Mouse (Mus musculus) heart, embryonic 16.5 days (tissue): ENCODE measurements around the gene Npas2. TPM values are rescaled to one million over a fixed set of nuclear protein-coding genes. Genes with fewer than 3 reads are reported as not detected.

Source experiments
- ATAC-seq: fragments of 200-750 bp; cut with Nextera tagmentation; replicated peaks from 2 replicates; pipeline ENCODE4 v1.8.0; 2017; ENCODE audit warnings: moderate number of reproducible peaks; ENCODE audit not compliant: insufficient read depth, low FRiP score; ENCODE audit errors: extremely low read depth
- H3K27ac ChIP-seq: fragments of 300-500 bp; sonication (generic); 2 replicates; pipeline ENCODE4 v1.5.1; 2014; ENCODE audit warnings: mild to moderate bottlenecking, low read length, control low read depth, moderate library complexity
- H3K27me3 ChIP-seq: fragments of 300-500 bp; sonication (generic); 2 replicates; pipeline ENCODE4 v1.6.1; 2014; ENCODE audit warnings: low read length, mixed read lengths; ENCODE audit not compliant: control insufficient read depth, insufficient read depth
- H3K36me3 ChIP-seq: fragments of 300-500 bp; sonication (generic); 2 replicates; pipeline ENCODE4 v1.6.1; 2014; ENCODE audit not compliant: control insufficient read depth, insufficient read depth
- H3K4me1 ChIP-seq: fragments of 300-500 bp; sonication (generic); 2 replicates; pipeline ENCODE4 v1.6.1; 2014; ENCODE audit warnings: low read length, mixed read lengths; ENCODE audit not compliant: control insufficient read depth, insufficient read depth
- H3K4me2 ChIP-seq: fragments of 300-500 bp; sonication (generic); 2 replicates; pipeline ENCODE4 v1.6.1; 2014; ENCODE audit warnings: low read depth, mild to moderate bottlenecking, control low read depth, low read length
- H3K4me3 ChIP-seq: fragments of 300-500 bp; sonication (generic); 2 replicates; pipeline ENCODE4 v1.5.1; 2014; ENCODE audit warnings: mild to moderate bottlenecking, control low read depth, low read length
- H3K9ac ChIP-seq: fragments of 300-500 bp; sonication (generic); 2 replicates; pipeline ENCODE4 v1.6.1; 2014; ENCODE audit warnings: low read length, control low read depth
- H3K9me3 ChIP-seq: fragments of 300-500 bp; sonication (generic); replicated peaks from 2 replicates; pipeline ENCODE4 v1.6.1; 2016; ENCODE audit warnings: low read length; ENCODE audit not compliant: control insufficient read depth
- WGBS: fragments of 180-500 bp; shearing (Covaris S2); extraction: QIAGEN DNeasy Blood & Tissue Kit; methylation state at CpG from one replicate; pipeline ENCODE4 v1.1.7; 2014; 5-methylcytosine and 5-hydroxymethylcytosine counted together
- polyA plus RNA-seq: library from polyadenylated mRNA; unstranded; fragments of >200 nt; fragmentation: Nextera tagmentation; extraction: Ambion mirVana; gene quantifications from 2 replicates; pipeline ENCODE4 v1.2.1, GENCODE M21; 2015

Npas2 gene
- polyA plus RNA-seq, 1 experiment from 2014 or later, result 3.1 TPM

- no peak overlapping the region for H3K4me2 ChIP-seq
- 0 out of 2 replicates have a peak, but pooled peaks cover 7% of the 10 kb centered on the region for H3K4me1 ChIP-seq
- ATAC-seq, result no peak
- no peaks in the 10 kb centered on the region for H3K36me3 ChIP-seq
- H3K9ac ChIP-seq, result no peak overlapping the region
- WGBS, result 71% methylated on average over 10 of the region's 10 CpGs
- H3K27me3 ChIP-seq, result no peaks in the 10 kb centered on the region
- no peak overlapping the region for H3K4me3 ChIP-seq
- H3K27ac ChIP-seq, result no peak overlapping the region
- H3K9me3 ChIP-seq, result no peaks in the 10 kb centered on the region
These were observed 11.5 kb downstream of the Npas2 start for GRCm38 (mm10) chr1:39205021-39205420.

- Histone ChIP-seq H3K27me3 (no peaks in the 10 kb centered on the region), H3K27ac (no peak overlapping the region), H3K4me2 (no peak overlapping the region), H3K36me3 (no peaks in the 10 kb centered on the region), H3K4me1 (0 out of 2 replicates have a peak, but pooled peaks cover 7% of the 10 kb centered on the region), H3K4me3 (no peak overlapping the region), H3K9me3 (no peaks in the 10 kb centered on the region), H3K9ac (no peak overlapping the region)
- no peak for ATAC-seq
- 27% methylated on average over 4 of the region's 4 CpGs for WGBS
These were observed 12.2 kb downstream of the Npas2 start for GRCm38 (mm10) chr1:39205697-39206096.

DNA sequence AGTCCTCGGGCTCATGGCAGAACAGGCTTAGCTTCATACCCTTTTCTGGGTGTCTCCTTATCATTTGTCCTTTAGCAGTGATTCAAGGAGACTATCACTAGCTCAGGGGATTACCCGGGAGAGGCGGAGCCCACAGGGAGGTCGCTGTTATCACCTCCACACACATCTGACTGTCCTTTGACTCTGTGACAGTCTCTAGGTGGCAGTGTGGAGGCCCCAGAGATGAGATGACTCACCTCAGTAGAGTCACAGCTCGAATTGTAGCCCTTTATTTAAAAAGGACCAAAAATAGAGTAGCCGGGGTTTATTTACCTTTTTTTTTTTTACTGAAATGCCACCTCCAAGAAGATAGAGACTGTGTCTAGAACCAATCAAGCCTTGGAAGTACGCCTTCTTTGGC is 13.4 kb downstream of the Npas2 start:
- Histone ChIP-seq H3K9ac (no peak overlapping the region), H3K4me3 (no peak overlapping the region), H3K27me3 (no peaks in the 10 kb centered on the region), H3K36me3 (no peaks in the 10 kb centered on the region), H3K9me3 (no peaks in the 10 kb centered on the region), H3K27ac (no peak overlapping the region), H3K4me2 (no peak overlapping the region), H3K4me1 (0 out of 2 replicates have a peak, but pooled peaks cover 7% of the 10 kb centered on the region)
- WGBS, result 23% methylated on average over 7 of the region's 7 CpGs
- ATAC-seq, result 0 out of 2 replicates have a peak, but pooled peaks have one; percentile 59

GRCm38 (mm10) chr1:39210928-39211327 is 17.4 kb downstream of the Npas2 start:
- 68% methylated on average over 5 of the region's 5 CpGs for WGBS
- Histone ChIP-seq H3K9me3 (no peaks in the 10 kb centered on the region), H3K4me3 (no peak overlapping the region)

DNA sequence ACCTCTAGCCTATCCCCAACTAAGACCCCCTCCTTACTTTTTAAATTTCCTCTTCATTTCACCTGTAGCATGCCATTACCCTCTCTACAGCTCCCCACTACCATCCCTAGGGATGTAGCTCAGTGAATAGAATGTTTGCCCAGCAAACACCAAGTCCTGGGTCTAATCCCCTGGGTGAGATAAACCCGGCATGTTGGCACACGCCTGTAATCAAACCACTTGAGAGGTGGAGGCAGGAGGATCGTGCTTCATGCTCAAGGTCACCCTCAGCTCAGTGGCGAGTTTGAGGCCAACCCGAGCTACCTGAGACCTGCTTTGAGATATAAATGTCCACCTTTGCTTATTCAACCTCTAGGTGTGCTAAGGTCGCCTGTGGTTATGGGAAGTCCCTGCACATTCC is 19.5 kb downstream of the Npas2 start:
- 40% methylated on average over 6 of the region's 6 CpGs for WGBS
- Histone ChIP-seq H3K9ac (no peak overlapping the region), H3K27me3 (0 out of 2 replicates have a peak, but pooled peaks cover 2% of the 10 kb centered on the region), H3K36me3 (no peaks in the 10 kb centered on the region), H3K4me1 (0 out of 2 replicates have a peak, but pooled peaks cover 4% of the 10 kb centered on the region), H3K9me3 (no peaks in the 10 kb centered on the region), H3K4me3 (no peak overlapping the region), H3K27ac (no peak overlapping the region), H3K4me2 (no peak overlapping the region)
- ATAC-seq, result no peak

More at GRCm38 (mm10) chr1:39210928-39211327, 17.4 kb downstream of the Npas2 start:
- Histone ChIP-seq H3K36me3 (no peaks in the 10 kb centered on the region), H3K4me2 (no peak overlapping the region), H3K27me3 (0 out of 2 replicates have a peak, but pooled peaks cover 2% of the 10 kb centered on the region), H3K9ac (no peak overlapping the region), H3K4me1 (0 out of 2 replicates have a peak, but pooled peaks cover 5% of the 10 kb centered on the region), H3K27ac (no peak overlapping the region)
- ATAC-seq, result no peak

DNA sequence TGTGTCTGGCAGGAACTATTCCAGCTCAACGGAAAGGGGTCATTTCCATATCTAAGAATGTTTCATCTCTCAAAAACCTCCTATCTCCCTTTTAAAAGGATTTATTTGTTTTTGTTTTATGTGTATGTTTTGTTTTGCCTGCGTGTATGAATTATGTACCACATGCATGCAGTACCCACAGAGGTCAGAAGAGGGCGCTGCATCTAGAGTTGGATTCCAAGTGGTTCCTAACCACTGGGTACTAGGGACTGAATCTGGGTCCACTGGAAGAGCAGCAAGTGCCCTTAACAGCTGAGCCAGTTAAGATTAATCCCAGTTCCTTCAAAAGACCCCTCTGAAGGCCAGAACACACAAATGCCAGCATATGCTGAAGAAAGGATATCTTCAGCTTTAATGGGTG is 24.1 kb downstream of the Npas2 start:
- no peaks in the 10 kb centered on the region for H3K27me3 ChIP-seq
- H3K4me1 ChIP-seq, result 0 out of 2 replicates have a peak, but pooled peaks cover 4% of the 10 kb centered on the region
- H3K27ac ChIP-seq, result no peak overlapping the region
- ATAC-seq, result no peak
- no peak overlapping the region for H3K9ac ChIP-seq
- 87% methylated on average over 3 of the region's 3 CpGs for WGBS
- no peak overlapping the region for H3K4me2 ChIP-seq
- no peak overlapping the region for H3K4me3 ChIP-seq
- H3K9me3 ChIP-seq, result no peaks in the 10 kb centered on the region
- H3K36me3 ChIP-seq, result no peaks in the 10 kb centered on the region

DNA sequence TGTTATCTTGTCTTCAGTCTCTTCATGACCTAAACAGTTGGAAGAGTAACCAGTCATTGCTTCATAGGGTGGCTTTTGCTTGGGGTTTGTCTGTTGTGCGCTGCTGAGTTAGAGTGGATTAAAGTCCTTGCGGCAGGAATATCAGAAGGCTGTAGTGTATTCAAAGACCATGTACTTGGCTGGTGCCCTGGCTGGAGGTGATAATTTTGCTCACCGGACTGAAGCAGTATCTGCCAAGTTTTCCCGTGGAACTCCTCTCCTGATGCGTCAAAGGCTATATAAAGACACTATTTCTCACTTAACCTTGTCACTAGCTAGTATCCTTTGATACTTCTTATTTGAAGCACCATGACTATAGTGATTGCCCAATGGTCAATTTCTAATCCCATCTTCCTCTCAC is 34.9 kb downstream of the Npas2 start:
- Histone ChIP-seq H3K36me3 (no peaks in the 10 kb centered on the region), H3K27ac (no peak overlapping the region), H3K9ac (no peak overlapping the region), H3K4me2 (no peak overlapping the region), H3K4me3 (no peak overlapping the region), H3K9me3 (no peaks in the 10 kb centered on the region), H3K27me3 (no peaks in the 10 kb centered on the region), H3K4me1 (peaks cover 5% of the 10 kb centered on the region; the same call in 1 of the 2 replicates)
- WGBS, result 69% methylated on average over 5 of the region's 5 CpGs
- no peak for ATAC-seq

DNA sequence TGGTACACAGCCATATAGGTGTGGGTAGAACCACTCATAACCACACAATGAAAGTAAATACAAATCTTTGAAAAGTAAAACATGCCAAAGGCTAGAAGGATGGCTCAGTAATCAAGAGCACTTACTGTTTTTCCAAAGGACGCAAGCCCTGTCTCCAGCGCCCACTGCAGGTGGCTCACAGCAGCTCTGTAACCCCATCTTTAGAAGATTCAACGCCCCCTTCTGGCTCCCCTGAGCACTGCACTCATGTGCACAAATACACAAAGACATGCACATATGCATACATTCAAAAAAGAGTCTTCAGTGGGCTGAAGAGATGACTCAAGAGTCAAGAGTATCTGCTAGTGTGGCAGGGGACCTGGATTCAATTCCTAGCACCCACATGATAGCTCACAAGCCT is 36.5 kb downstream of the Npas2 start:
- peaks cover 5% of the 10 kb centered on the region; the same call in 1 of the 2 replicates for H3K4me1 ChIP-seq
- no peaks in the 10 kb centered on the region for H3K9me3 ChIP-seq
- H3K9ac ChIP-seq, result no peak overlapping the region
- no peaks in the 10 kb centered on the region for H3K36me3 ChIP-seq
- H3K4me3 ChIP-seq, result no peak overlapping the region
- no peak overlapping the region for H3K4me2 ChIP-seq
- H3K27ac ChIP-seq, result no peak overlapping the region
- ATAC-seq, result no peak
- 66% methylated on average over 3 of the region's 3 CpGs for WGBS
- H3K27me3 ChIP-seq, result no peaks in the 10 kb centered on the region

- H3K4me2 ChIP-seq, result no peak overlapping the region
- H3K4me3 ChIP-seq, result no peak overlapping the region
- no peak overlapping the region for H3K9ac ChIP-seq
- H3K4me1 ChIP-seq, result peaks cover 2% of the 10 kb centered on the region; the same call in 1 of the 2 replicates
- 53% methylated on average over 11 of the region's 11 CpGs for WGBS
- no peaks in the 10 kb centered on the region for H3K9me3 ChIP-seq
- no peak overlapping the region for H3K27ac ChIP-seq
- H3K27me3 ChIP-seq, result no peaks in the 10 kb centered on the region
- no peaks in the 10 kb centered on the region for H3K36me3 ChIP-seq
- no peak for ATAC-seq
These were observed 41.4 kb downstream of the Npas2 start for GRCm38 (mm10) chr1:39234815-39235449.
